Mouse (Mus musculus) cortical plate, adult 2 months (tissue): ENCODE measurements around the gene Map2k3.

Experiments used
- CTCF ChIP-seq: fragments of 200-500 bp; IDR thresholded peaks from 2 replicates; pipeline ENCODE4 v1.5.1; 2011; ENCODE audit warnings: mild to moderate bottlenecking, control low read depth, low read length; ENCODE audit not compliant: insufficient read depth; ENCODE audit errors: extremely low read depth
- POLR2A ChIP-seq: fragments of 200-500 bp; IDR thresholded peaks from 2 replicates; pipeline ENCODE4 v1.6.1; 2011; ENCODE audit warnings: mild to moderate bottlenecking, low read length, control low read depth; ENCODE audit not compliant: insufficient read depth; ENCODE audit errors: extremely low read depth

DNA sequence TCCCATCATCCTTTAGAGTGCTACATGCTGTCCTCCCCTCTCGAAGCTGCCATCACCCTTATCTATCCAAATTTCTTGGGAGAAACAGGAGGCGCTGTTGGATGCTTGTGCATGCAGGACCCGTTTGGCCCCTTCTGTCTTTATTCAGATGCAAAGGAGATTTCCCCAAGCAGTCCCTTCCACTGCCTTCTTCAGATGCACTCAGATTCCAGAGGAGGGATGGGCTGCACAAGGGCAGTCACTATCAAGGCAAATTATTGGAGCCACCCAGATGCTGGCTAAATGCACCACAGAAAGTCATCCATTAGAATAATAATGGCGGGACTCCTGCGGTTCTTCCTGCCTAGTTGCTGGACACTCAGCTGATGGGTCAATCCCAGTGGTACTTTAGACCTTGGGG is 8.9 kb upstream of the Map2k3 start:
- TF ChIP-seq CTCF (no peak), POLR2A (no peak)
